Mouse (Mus musculus): Measurements from ENCODE around the gene Myl6b.

The Myl6b gene

DNA sequence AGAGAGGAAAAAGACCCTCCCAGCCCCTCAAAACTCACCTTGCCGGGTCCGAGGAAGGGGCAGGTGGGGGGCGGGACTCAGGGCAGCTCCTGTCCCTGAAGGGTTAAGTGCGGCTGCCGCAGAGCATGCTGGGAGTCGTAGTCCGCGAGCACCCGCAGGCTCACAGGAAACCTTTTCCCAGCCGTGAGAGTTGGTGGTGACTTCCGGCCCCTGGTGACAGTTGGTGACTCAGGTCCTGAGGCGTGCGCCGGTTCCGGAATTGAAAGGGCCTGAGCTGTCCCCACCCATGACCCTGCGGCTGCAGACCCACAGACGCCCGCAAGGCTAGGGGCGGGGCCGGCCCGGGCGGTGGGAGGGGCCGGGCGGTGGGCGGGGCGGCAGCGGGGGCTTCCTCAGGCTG, at the start of gene Myl6b:
Myl6b (minus strand) TSS at position 96 of the 400 bp plus-strand sequence.
- DNase-seq (ENCODE audit: extremely low read depth, insufficient read length, low spot score), result peak; percentile 98

DNA sequence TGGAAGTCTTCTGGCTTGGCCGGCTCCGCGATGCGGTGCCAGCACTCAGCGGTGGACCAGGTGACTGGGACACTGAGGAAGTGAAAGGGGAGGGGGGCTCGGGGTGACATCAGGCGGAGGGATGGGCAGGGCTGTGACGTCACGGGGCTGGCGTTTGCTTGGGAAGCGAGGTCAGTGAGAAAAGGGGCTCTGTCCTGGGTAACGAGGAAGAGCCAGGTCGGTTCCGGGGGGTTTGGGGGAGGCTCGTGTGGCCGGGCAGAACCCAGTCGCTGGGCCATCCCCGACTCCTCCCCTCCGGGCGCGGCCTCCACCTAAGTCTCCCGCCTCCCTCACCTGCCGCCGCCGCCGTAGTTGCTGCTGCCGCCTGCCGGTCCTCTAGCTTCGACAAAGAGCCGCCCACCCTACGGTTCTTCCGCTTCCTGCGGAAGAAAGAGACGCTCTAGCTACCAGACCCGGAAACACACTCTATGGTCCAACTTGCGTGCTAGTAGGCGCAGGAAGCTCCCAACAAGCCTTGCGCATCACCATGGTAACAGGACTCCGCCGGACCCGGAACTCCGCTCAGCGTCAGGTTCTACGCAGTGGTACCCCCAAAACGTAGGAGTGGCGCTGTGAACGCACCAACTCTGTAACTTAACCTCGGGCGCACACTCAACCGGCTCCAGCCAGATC, 49.0 kb upstream of the Myl6b start, which contains the start of gene Zc3h10:
Zc3h10 (minus strand) TSS at position 414 of the 672 bp plus-strand sequence.
- peak; percentile 96 for DNase-seq (ENCODE audit: extremely low read depth, insufficient read length, low spot score)

DNA sequence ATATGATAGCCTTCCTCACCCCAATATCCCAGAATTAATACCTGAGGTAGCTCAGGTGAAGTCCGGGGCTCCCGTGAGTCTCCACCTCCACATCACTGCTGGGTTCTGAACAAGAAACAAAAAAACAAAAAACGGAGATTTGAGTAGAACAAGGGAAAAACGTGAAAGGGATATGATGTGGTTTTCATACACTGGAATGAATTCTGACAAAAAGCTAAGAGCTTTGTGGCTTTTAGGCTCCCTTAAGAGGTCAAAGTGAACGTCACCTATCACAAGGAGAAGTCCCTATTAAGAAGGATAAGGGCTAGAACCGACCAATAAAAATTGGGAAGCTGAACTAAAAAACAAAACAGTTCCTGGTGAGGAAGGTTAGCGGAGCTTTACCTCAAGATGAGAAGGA, 48.3 kb upstream of the Myl6b start:
- no peak for DNase-seq (ENCODE audit: extremely low read depth, insufficient read length, low spot score)

DNA sequence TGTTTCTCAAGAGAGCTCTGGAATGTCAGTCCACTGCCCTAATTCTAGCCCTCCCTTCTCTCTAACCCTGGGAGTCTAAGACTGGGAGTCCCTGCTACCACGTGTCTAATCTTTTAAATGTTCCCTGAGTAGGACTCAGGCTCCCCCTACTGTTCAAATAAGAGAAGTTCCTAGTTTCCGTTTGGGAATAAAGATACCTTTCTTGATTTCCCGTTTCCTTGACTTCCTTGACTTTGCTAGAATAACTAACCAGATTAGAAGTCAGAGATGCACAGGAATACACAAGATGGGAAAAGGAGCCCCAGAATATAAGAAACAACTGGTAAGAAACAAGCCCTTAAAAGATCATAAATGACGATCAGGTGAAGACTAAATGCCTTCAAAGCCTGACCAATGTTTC, 47.9 kb upstream of the Myl6b start:
- peak; percentile 44 for DNase-seq (ENCODE audit: extremely low read depth, insufficient read length, low spot score)

- DNase-seq (ENCODE audit: extremely low read depth, insufficient read length, low spot score), result no peak
These were observed 47.0 kb upstream of the Myl6b start for GRCm38 (mm10) chr10:128545570-128545898.

DNA sequence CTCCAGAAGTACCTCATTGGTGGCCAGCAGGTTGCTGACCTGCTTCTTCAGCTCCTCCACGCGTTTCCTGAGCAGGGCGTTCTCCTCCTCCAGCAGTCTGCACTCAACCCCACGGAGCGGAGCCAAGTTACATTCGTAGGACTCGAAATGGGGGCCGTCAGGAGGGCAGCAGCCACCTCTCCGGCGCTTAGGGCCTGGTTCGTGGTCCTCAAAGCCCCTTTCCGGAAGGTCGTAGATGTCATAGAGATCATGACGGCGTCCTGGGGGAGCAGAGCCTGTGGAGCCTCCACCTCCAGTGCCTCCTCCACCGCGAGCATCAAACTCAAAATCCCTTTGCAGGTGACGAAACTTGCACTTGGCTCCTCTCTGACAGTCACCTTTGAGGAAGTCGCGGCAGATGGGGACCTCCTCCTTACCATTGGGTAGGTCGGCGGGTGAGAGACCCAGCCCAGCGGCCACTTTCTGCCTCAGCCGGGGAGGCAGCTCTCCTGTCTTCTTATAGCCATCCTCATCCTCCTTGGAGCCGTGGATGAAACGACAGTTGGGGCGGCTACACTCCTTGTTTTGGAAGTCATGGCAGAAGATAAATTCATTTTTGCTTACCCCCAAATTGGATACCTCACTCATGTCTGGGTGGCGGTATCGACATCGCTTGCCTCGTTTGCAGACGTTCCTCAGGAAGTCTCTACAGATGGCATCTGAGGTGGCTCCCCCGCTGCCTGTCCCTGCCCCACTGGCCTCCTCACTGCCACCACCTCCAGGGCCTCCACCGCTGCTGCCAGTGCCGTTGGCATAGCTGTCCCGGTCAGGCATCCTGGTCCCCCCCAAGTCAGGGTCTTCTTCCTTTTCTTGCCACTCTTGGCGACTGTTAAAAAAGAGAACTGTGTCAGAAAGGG, 46.4 kb upstream of the Myl6b start:
- DNase-seq (ENCODE audit: extremely low read depth, insufficient read length, low spot score), result no peak

DNA sequence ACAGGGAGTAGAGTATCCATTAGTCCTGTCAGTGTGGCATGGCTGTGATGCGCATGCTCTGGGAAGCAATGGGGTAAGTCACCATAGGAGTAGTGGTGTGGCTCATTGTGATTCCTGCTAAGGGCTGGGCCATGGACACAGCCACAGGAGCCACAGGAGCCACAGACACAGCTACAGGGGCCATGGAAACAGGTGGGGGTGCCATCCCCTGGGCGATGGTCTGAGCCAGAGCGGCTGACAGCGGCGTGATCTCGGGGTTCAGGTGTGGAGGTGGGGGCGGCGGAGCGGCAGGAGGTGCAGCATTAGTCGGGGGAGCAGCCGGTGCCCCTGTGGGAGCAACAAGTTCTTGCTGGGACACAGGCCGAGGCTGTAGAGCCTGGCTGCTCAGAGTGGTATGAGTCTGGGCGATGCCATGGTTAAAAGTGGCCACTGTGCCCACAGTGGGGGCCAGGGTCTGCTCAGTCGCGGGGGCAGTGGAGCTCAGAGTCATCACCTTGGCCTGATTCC, 45.7 kb upstream of the Myl6b start:
- DNase-seq (ENCODE audit: extremely low read depth, insufficient read length, low spot score), result no peak

- no peak for DNase-seq (ENCODE audit: extremely low read depth, insufficient read length, low spot score)
These were observed 44.6 kb upstream of the Myl6b start for GRCm38 (mm10) chr10:128543100-128543499.

DNA sequence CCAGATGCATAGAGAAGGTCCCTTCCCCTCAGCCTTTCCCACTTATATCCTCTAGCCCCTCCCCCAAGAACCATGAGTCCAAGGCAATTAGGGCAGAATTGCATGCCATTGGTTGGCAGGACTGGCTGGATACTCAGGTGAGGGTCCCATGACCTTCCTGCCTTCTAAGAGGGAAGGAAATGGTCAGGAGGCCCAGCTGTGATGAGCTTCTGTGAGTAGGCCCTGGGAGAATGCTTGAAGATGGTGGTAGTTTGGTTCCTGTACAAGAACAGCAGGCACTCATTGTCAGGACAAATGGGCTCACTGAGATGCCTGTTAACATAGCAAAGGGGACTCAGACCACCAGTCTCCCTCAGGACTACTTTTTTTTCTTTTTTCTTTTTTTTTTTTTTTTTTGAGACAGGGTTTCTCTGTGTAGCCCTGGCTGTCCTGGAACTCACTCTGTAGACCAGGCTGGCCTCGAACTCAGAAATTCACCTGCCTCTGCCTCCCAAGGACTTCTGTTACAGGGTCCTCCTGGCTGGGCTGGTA, 39.9 kb upstream of the Myl6b start:
- no peak for DNase-seq (ENCODE audit: extremely low read depth, insufficient read length, low spot score)

GRCm38 (mm10) chr10:128536266-128536940, 37.9 kb upstream of the Myl6b start:
- DNase-seq (ENCODE audit: extremely low read depth, insufficient read length, low spot score), result peak; percentile 75

DNA sequence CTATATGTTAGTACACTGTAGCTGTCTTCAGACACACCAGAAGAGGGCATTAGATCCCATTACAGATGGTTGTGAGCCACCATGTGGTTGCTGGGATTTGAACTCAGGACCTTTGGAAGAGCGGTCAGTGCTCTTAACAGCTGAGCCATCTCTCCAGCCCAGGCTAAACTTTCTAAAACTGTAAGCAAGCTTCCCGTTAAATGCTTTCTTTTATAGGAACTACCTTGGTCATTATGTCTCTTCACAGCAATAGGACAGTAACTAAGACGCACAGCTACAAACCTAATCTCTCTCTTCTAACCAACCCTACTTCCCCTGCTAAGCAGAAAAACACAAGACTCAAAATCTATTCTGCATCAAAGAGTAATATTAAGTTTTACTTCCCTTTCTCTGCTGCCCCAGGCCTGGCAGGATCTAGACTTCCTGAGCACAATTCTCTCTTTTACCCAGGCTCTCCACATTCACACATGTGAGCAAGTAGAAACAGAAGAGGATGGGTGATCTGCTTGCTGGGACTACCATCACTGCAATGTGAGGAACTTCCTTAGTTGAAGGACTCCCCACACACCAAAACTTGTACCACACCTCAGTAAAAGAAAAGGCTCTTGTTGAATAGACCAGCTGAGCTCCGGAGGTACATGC, 37.3 kb upstream of the Myl6b start:
- DNase-seq (ENCODE audit: extremely low read depth, insufficient read length, low spot score), result no peak

DNA sequence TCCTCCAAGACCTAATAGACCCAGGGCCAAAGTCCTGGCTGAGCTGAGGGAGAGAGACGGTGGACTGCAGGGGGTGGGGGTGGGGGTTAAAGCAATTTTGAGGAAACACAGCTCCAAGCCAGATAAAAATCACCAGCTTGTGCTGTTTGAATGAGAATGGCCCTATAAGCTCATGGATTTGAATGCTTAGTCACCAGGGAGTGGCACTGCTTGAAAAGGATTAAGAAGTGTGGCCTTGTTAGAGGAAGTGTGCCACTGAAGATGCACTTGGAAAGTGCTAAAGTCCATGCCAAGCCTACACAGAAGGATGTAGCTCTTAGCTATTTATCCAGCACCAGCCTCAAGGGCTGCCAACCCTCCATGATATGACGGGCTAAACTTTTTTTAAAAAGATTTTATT, 36.7 kb upstream of the Myl6b start:
- no peak for DNase-seq (ENCODE audit: extremely low read depth, insufficient read length, low spot score)

DNA sequence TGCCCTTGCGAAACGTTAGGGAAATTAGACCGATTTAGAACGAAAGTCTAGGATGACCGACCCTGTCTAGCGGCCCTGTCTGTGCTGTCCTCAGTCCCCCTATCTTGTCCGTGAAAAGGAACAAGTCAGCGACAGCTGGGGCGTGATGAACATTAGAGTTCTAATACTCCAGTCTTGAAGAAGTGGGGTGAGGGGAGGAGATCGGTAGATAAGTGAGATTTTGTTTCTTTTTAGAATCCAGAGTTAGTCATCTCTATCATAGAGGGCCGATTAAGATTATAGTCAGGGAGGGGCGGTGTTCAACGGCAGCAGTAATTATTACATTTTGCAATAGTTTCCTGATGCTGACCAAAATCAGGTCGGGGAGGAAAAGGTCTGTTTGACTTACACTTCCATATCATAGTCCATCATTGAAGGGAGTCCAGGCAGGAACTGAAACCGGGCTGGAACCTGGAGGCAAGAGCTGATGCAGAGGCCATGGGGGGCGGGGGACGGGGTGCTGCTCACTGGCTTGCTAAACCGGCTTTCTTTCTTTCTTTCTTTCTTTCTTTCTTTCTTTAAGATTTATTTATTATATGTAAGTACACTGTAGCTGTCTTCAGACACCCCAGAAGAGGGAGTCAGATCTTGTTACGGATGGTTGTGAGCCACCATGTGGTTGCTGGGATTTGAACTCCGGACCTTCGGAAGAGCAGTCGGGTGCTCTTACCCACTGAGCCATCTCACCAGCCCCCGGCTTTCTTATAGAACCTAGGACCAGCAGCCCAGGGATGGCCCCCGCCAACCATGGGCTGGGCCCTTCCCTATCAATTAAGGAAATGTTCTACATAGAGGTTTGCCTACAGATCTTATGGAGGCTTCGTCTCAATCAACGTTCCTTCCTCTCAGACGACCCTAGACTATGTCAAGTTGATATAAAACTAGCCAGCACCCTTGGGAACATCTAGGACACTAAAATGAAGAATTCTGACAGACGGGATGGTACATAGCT, 28.2 kb upstream of the Myl6b start:
- no peak for DNase-seq (ENCODE audit: extremely low read depth, insufficient read length, low spot score)

- DNase-seq (ENCODE audit: extremely low read depth, insufficient read length, low spot score), result peak; percentile 98
These were observed 27.3 kb upstream of the Myl6b start, which contains the start of gene Esyt1 for GRCm38 (mm10) chr10:128525671-128526308. Gene Esyt1 (minus strand): TSS chr10:128525871.

- peak; percentile 88 for DNase-seq (ENCODE audit: extremely low read depth, insufficient read length, low spot score)
These were observed 26.5 kb upstream of the Myl6b start for GRCm38 (mm10) chr10:128524732-128525662.

DNA sequence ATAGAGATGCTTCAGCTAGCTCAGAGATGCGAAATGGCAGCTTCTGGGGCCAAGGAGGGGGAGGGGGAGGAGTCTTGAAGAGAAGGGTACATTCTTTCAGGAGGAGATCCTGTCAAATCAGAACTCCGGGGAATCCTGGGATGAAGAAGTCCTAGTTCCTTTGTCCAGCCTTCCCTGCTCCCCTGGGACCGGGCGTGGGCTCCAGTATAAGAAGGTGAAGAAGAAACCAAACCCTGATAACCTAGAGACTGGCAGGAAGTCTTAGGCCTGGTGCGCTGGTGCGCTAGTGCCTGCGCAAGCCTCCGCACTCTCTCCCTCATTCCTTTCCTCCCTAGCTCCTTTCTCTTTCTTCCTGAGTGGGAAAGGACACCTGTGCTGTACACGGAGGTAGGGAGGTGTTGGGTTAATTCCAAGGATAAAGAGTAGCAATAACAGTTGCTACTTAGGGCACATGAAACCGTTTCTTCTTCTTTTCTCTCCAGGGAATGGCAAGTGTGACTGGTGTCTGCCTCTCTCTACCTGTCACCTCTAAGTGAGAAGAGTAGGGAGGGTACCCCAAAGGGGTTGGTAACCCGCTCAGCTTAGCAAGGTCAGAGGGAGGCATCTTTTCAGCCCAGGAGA, 25.7 kb upstream of the Myl6b start:
- DNase-seq (ENCODE audit: extremely low read depth, insufficient read length, low spot score), result no peak

GRCm38 (mm10) chr10:128522351-128522750, 23.9 kb upstream of the Myl6b start:
- DNase-seq (ENCODE audit: extremely low read depth, insufficient read length, low spot score), result no peak

Data from 3134 (cell line).